Mouse (Mus musculus) C2C12 (cell line): ENCODE measurements around the gene Coq2.

Source experiments
- CTCF ChIP-seq: IDR thresholded peaks from one replicate; pipeline ENCODE4 v1.5.1; 2011; ENCODE audit not compliant: control insufficient read depth, insufficient read depth, insufficient read length
- MYOD1 ChIP-seq: IDR thresholded peaks from one replicate; pipeline ENCODE4 v1.6.1; 2011; ENCODE audit warnings: low read depth; ENCODE audit not compliant: control insufficient read depth, insufficient read length
- USF1 ChIP-seq: IDR thresholded peaks from one replicate; pipeline ENCODE4 v1.6.1; 2011; ENCODE audit warnings: low read depth, mild to moderate bottlenecking, control low read depth, moderate library complexity

DNA sequence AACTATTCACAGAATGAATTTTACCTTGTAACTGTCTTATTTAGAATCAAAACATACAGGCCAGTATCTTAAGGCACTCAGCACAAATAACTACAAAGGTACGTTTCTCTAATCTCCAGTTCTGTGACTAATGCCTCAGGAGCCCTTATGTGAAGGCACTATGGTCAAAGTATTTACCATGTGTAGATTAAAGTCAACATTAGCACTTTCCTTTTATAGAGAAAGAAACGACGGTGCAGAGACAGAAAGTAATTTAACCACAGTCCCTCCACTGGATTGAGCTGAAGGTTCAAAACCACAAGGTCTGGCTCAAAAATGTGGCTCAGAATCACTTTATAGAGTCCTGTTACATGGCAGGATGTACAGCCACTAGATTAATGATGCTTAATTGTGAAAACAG lies 3.0 kb downstream of the Coq2 start:
- TF ChIP-seq MYOD1 (no peak), CTCF (no peak), USF1 (no peak)
